Comparison of ENCODE assay signal across 10 mouse cellular contexts in the genomic region with DNA sequence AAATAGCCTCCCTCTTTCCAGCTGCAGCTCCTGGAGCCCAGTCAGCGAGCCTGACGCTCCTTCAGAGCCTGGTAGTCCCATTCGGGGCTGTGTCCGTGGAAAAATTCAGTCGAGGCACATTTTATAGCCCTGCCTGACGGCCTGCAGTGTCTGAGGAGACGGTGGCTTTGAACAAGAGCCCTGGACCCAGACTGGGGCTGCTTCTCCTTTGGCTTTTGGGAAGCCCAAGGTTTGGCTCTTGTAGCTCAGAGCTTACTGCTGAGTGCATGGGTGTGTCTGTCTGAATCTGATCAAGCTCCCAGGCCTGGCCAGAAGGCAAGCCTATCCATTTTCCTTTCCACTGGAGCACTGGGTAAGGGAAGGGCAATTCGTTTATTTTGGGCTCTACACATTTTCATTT. TPM values are rescaled to one million over a fixed set of nuclear protein-coding genes. Genes with fewer than 3 reads are reported as not detected.
DNase-seq lines count a peak whose midpoint lies in the region; ATAC-seq and TF ChIP-seq lines count a peak whose summit lies in the region.
"Had no signal": no experiment of that assay in that cellular context is flagged by ENCODE, and none has a peak within 500 bp of the region (broad histone marks: within the 10 kb centered on the region; RNA-seq: fewer than 3 reads in every experiment).

No protein-coding gene starts in this region.

- peak overlapping the region; percentile 85 for H3K4me3 ChIP-seq in layer of hippocampus, adult 2 months
- peak overlapping the region; percentile 92 for H3K4me3 ChIP-seq in forebrain, embryonic 13.5 days
- H3K4me3 ChIP-seq in intestine, postnatal 0 days (ENCODE audit: low read depth, low read length): peak overlapping the region; percentile 80; the same call in 1 of the 2 replicates
- H3K4me3 ChIP-seq in neural tube, embryonic 14.5 days (ENCODE audit: low read depth, low read length): peak overlapping the region; percentile 97

- peak overlapping the region; percentile 96 for H3K27ac ChIP-seq in layer of hippocampus, adult 2 months
- peak overlapping the region; percentile 98 for H3K27ac ChIP-seq in forebrain, embryonic 13.5 days
- H3K27ac ChIP-seq in intestine, postnatal 0 days (ENCODE audit: low read depth, low read length): peak overlapping the region; percentile 93; the same call in 1 of the 2 replicates
- H3K27ac ChIP-seq in neural tube, embryonic 14.5 days (ENCODE audit: low read depth, low read length): peak overlapping the region; percentile 97; the same call in 1 of the 2 replicates
- H3K27ac ChIP-seq: macrophage had no signal

- DNase-seq in layer of hippocampus, adult 2 months (ENCODE audit: low spot score in 2 of 2): no peak
- no peak for DNase-seq in layer of hippocampus, adult 9-10 months (ENCODE audit: low spot score)
- no peak for DNase-seq in frontal cortex, adult 2 months (ENCODE audit: extremely low spot score in 1 of 2, low spot score in 1 of 2)
- DNase-seq in left cerebral cortex, postnatal 36 days (ENCODE audit: low spot score in 2 of 2): no peak
- DNase-seq in adrenal gland, adult 18-20 months (ENCODE audit: low spot score in 2 of 2): no peak

- no peaks in the 10 kb centered on the region for H3K27me3 ChIP-seq in forebrain, embryonic 13.5 days
- no peaks in the 10 kb centered on the region for H3K27me3 ChIP-seq in intestine, postnatal 0 days (replicated peaks; ENCODE audit: control insufficient read depth, insufficient read depth, low read length)
- H3K27me3 ChIP-seq in neural tube, embryonic 14.5 days (ENCODE audit: control insufficient read depth, insufficient read depth, low read length): peaks cover 3% of the 10 kb centered on the region; the same call in 1 of the 2 replicates

- H3K36me3 ChIP-seq in forebrain, embryonic 13.5 days (ENCODE audit: poor library complexity, severe bottlenecking): no peaks in the 10 kb centered on the region
- H3K36me3 ChIP-seq in intestine, postnatal 0 days (ENCODE audit: control insufficient read depth, insufficient read depth): no peaks in the 10 kb centered on the region
- H3K36me3 ChIP-seq in neural tube, embryonic 14.5 days (ENCODE audit: control insufficient read depth, insufficient read depth, low read length): no peaks in the 10 kb centered on the region
- H3K36me3 ChIP-seq: G1E had no signal

- ATAC-seq in forebrain, embryonic 13.5 days: no peak
- ATAC-seq in intestine, postnatal 0 days: no peak
- no peak for ATAC-seq in neural tube, embryonic 14.5 days (ENCODE audit: low read depth)

- no peak for TF ChIP-seq CTCF in layer of hippocampus, adult 2 months (conservative IDR thresholded peaks at IDR 0.05)
- no peak for TF ChIP-seq CTCF in intestine, postnatal 0 days (IDR thresholded peaks at IDR 0.05; ENCODE audit: low read depth)

- intact Hi-C loops in left cerebral cortex, postnatal 36 days (cut with DNase I): loop anchor here (5.0 to 10.0 kb wide), 2 partner anchors 40 to 257 kb away; partner anchors contain the start of gene Golt1a

- peak overlapping the region; percentile 87 for H3K4me2 ChIP-seq in forebrain, embryonic 13.5 days
- peak overlapping the region; percentile 97 for H3K4me2 ChIP-seq in intestine, postnatal 0 days (replicated peaks; ENCODE audit: low read depth)
- peak overlapping the region; percentile 89 for H3K4me2 ChIP-seq in neural tube, embryonic 14.5 days (ENCODE audit: low read depth, low read length)

- H3K4me1 ChIP-seq in forebrain, embryonic 13.5 days: peaks cover 59% of the 10 kb centered on the region
- H3K4me1 ChIP-seq in intestine, postnatal 0 days (replicated peaks; ENCODE audit: control insufficient read depth, insufficient read depth, low read length): peaks cover 13% of the 10 kb centered on the region
- peaks cover 27% of the 10 kb centered on the region; the same call in 1 of the 2 replicates for H3K4me1 ChIP-seq in neural tube, embryonic 14.5 days (ENCODE audit: control insufficient read depth, insufficient read depth, low read length)

- H3K9ac ChIP-seq in forebrain, embryonic 13.5 days: peak overlapping the region; percentile 99
- peak overlapping the region; percentile 17; the same call in 1 of the 2 replicates for H3K9ac ChIP-seq in intestine, postnatal 0 days (ENCODE audit: low read depth, low read length)
- peak overlapping the region; percentile 98 for H3K9ac ChIP-seq in neural tube, embryonic 14.5 days (replicated peaks; ENCODE audit: low read depth, low read length)

- 38% methylated on average over 8 of the region's 8 CpGs for WGBS in forebrain, embryonic 13.5 days
- WGBS in intestine, postnatal 0 days: 31% methylated on average over 8 of the region's 8 CpGs
- WGBS in neural tube, embryonic 14.5 days: 20% methylated on average over 8 of the region's 8 CpGs

- H3K9me3 ChIP-seq in forebrain, embryonic 13.5 days (replicated peaks): no peaks in the 10 kb centered on the region
- no peaks in the 10 kb centered on the region for H3K9me3 ChIP-seq in intestine, postnatal 0 days (ENCODE audit: control insufficient read depth)
- no peaks in the 10 kb centered on the region for H3K9me3 ChIP-seq in neural tube, embryonic 14.5 days (ENCODE audit: control insufficient read depth, low read length)
- H3K9me3 ChIP-seq: G1E had no signal

RNA-seq across cellular contexts. Expression of gene Pik3c2b, which starts 2.1 kb away (rescaled TPM):
- 10 to 100 TPM; 13.7 to 15.5 TPM for total RNA-seq in layer of hippocampus, adult 2 months (2021)
- polyA plus RNA-seq in forebrain, embryonic 13.5 days (2015; fragmentation: Nextera tagmentation; extraction: Ambion mirVana): 15.5 and 15.9 TPM in 2 replicates
- 3.1 TPM in 2 replicates for polyA plus RNA-seq in intestine, postnatal 0 days (2015; fragmentation: Nextera tagmentation; extraction: Ambion mirVana)
- 14.2 and 17.2 TPM in 2 replicates for polyA plus RNA-seq in neural tube, embryonic 14.5 days (2014; fragmentation: Nextera tagmentation; extraction: Ambion mirVana)
- polyA plus RNA-seq in frontal cortex, adult 2 months (2012; rRNA removed): 14.9 and 16.2 TPM in 2 replicates
- 10 to 100 TPM; 12.4 to 18.6 TPM for total RNA-seq in left cerebral cortex, postnatal 36 days (2021)
- total RNA-seq in adrenal gland, adult 18-20 months (2021): 1 to 10 TPM; 4.6 to 5.6 TPM
- polyA plus RNA-seq: G1E had no signal

RNA-seq across cellular contexts. Expression of gene Mdm4, which starts 17.2 kb away (rescaled TPM):
- 100 to 1,000 TPM in 1 of 2 experiments, 10 to 100 TPM in 1; 80.8 to 101 TPM for total RNA-seq in layer of hippocampus, adult 2 months (2021)
- 44.8 and 46.3 TPM in 2 replicates for polyA plus RNA-seq in forebrain, embryonic 13.5 days (2015; fragmentation: Nextera tagmentation; extraction: Ambion mirVana)
- 10.0 and 13.1 TPM in 2 replicates for polyA plus RNA-seq in intestine, postnatal 0 days (2015; fragmentation: Nextera tagmentation; extraction: Ambion mirVana)
- 50.9 and 78.8 TPM in 2 replicates for polyA plus RNA-seq in neural tube, embryonic 14.5 days (2014; fragmentation: Nextera tagmentation; extraction: Ambion mirVana)
- 67.2 TPM in 2 replicates for polyA plus RNA-seq in frontal cortex, adult 2 months (2012; rRNA removed)
- total RNA-seq in left cerebral cortex, postnatal 36 days (2021): 10 to 100 TPM; 63.2 to 91.1 TPM
- 10 to 100 TPM; 65.7 to 68.7 TPM for total RNA-seq in adrenal gland, adult 18-20 months (2021)

Comparison
In these comparisons a context has a peak if more than half of its experiments do, and no peak if none do; other contexts are left out.
1. H3K9ac ChIP-seq: peak in every context shown above with its lines; median percentile 99 in forebrain, embryonic 13.5 days; 98 in neural tube, embryonic 14.5 days; 17 in intestine, postnatal 0 days.